Mouse (Mus musculus): ENCODE results near the gene Tnc. TPM values are rescaled to one million over a fixed set of nuclear protein-coding genes. Genes with fewer than 3 reads are reported as not detected.
A peak's percentile ranks its signal among the peaks of the same experiment; 100 is the strongest.

Gene Tnc
- polyA plus RNA-seq, 1 experiment: 6.6 TPM

DNA sequence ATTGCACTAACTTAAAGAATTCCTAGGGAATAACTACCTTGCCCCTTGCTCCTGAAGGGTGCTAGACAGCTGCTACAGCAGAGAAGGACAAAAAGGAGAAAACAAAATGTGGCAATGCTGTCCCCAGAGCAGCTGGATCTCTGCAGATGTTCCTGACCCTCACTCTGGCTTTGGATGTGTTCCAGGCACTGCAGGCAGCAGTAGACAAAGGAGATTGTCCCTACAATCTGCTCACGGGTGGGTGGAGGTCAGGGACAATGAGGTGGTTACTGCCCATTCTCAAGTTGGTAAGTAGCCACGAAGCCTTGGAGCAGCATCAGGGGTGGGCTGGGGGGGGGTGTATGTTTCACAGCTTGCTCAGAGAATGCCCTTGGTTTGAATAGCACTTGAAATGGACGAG lies 43.1 kb downstream of the Tnc start:
- H3K4me3 ChIP-seq (ENCODE audit: insufficient read depth, low read depth, low read length): no peak overlapping the region
- H3K4me1 ChIP-seq (ENCODE audit: control insufficient read depth, insufficient read depth, low read length): no peaks in the 10 kb centered on the region
- H3K36me3 ChIP-seq (ENCODE audit: control insufficient read depth, insufficient read depth, low read length): no peaks in the 10 kb centered on the region
- no peaks in the 10 kb centered on the region for H3K27me3 ChIP-seq (replicated peaks; ENCODE audit: control insufficient read depth, insufficient read depth, low read length)
- no peak for DNase-seq
- H3K27ac ChIP-seq (ENCODE audit: insufficient read depth, low read depth, low read length): no peak overlapping the region
- TF ChIP-seq POLR2A (IDR thresholded peaks at IDR 0.05; ENCODE audit: low read depth, low read length): no peak
- TF ChIP-seq CTCF (conservative IDR thresholded peaks at IDR 0.05; ENCODE audit: insufficient read depth, insufficient read length, low read depth, low read length): no peak
- WGBS: 65% methylated on average over 3 of the region's 3 CpGs

DNA sequence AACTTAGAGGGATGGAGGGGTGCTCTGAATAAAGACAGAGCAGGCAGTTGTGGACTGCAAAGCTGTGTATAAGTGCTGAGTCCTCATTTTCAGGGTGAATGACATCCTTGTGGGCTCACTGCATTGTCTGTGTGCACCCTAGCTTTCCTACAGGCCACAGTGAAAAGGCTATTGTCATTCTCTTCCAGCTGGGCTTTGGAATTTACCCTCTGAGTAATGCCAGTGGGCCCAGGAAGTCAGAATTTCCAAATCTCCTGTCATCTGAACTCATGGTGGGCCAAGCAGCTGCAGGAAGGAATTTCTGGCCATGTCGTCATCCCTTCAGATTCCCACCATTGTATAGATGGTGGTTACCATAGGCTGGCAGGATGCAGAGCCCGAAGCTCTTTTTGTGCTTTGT lies 44.6 kb downstream of the Tnc start:
- no peaks in the 10 kb centered on the region for H3K4me1 ChIP-seq (ENCODE audit: control insufficient read depth, insufficient read depth, low read length)
- TF ChIP-seq POLR2A (IDR thresholded peaks at IDR 0.05; ENCODE audit: low read depth, low read length): no peak
- TF ChIP-seq CTCF (conservative IDR thresholded peaks at IDR 0.05; ENCODE audit: insufficient read depth, insufficient read length, low read depth, low read length): no peak
- WGBS: 77% methylated on average over 2 of the region's 2 CpGs

DNA sequence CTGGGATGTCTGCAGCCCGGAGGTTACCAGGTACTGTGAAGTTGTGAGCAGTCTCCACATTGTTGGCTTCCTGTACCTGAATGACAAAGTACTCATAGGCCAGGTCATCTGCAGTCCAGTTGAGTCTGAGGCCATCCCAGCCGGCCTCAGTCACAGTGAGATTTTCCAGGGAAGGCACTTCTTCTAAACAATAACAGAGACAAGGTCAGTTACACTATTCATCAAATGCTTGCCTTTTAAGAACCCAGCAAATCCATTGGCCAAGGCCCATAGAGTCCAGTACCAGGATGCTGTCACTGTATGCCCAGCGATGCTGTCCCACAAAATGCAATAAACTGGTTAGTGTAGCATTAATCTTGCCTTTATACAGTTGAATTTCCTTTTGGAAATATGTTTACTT lies 46.0 kb downstream of the Tnc start:
- H3K27me3 ChIP-seq (replicated peaks; ENCODE audit: control insufficient read depth, insufficient read depth, low read length): no peaks in the 10 kb centered on the region
- no peak for DNase-seq
- no peaks in the 10 kb centered on the region for H3K4me1 ChIP-seq (ENCODE audit: control insufficient read depth, insufficient read depth, low read length)
- H3K27ac ChIP-seq (ENCODE audit: insufficient read depth, low read depth, low read length): no peak overlapping the region
- no peak for TF ChIP-seq CTCF (conservative IDR thresholded peaks at IDR 0.05; ENCODE audit: insufficient read depth, insufficient read length, low read depth, low read length)
- TF ChIP-seq POLR2A (IDR thresholded peaks at IDR 0.05; ENCODE audit: low read depth, low read length): no peak
- H3K4me3 ChIP-seq (ENCODE audit: insufficient read depth, low read depth, low read length): no peak overlapping the region
- 79% methylated on average over 3 of the region's 3 CpGs for WGBS
- no peaks in the 10 kb centered on the region for H3K36me3 ChIP-seq (ENCODE audit: control insufficient read depth, insufficient read depth, low read length)

More for the DNA sequence above, 44.6 kb downstream of the Tnc start:
- no peak overlapping the region for H3K4me3 ChIP-seq (ENCODE audit: insufficient read depth, low read depth, low read length)
- DNase-seq: no peak
- H3K36me3 ChIP-seq (ENCODE audit: control insufficient read depth, insufficient read depth, low read length): no peaks in the 10 kb centered on the region
- H3K27me3 ChIP-seq (replicated peaks; ENCODE audit: control insufficient read depth, insufficient read depth, low read length): no peaks in the 10 kb centered on the region
- no peak overlapping the region for H3K27ac ChIP-seq (ENCODE audit: insufficient read depth, low read depth, low read length)

DNA sequence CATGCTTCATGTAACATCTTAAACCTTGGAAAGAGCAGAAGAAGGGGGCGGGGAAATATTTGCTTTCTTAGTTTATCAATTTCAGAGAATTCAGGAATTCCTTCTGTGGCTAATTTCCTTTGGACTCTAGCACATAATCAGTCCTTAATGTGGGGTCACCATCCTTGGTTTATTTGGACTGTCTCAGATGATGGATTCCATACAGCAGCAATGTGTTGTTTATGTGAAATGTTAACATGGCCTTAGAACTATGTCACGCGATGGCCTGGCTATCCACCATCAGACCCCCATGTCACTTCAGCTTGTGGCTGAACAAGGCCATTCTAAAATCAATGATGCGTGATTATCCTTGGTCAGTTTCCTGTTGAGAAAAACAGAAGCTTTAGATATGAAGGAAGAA lies 46.5 kb downstream of the Tnc start:
- TF ChIP-seq CTCF (conservative IDR thresholded peaks at IDR 0.05; ENCODE audit: insufficient read depth, insufficient read length, low read depth, low read length) (no peak), POLR2A (IDR thresholded peaks at IDR 0.05; ENCODE audit: low read depth, low read length) (no peak)
- no peaks in the 10 kb centered on the region for H3K27me3 ChIP-seq (replicated peaks; ENCODE audit: control insufficient read depth, insufficient read depth, low read length)
- H3K27ac ChIP-seq (ENCODE audit: insufficient read depth, low read depth, low read length): no peak overlapping the region
- no peaks in the 10 kb centered on the region for H3K36me3 ChIP-seq (ENCODE audit: control insufficient read depth, insufficient read depth, low read length)
- WGBS: 89% methylated on average over 4 of the region's 4 CpGs
- H3K4me1 ChIP-seq (ENCODE audit: control insufficient read depth, insufficient read depth, low read length): no peaks in the 10 kb centered on the region
- no peak for DNase-seq
- H3K4me3 ChIP-seq (ENCODE audit: insufficient read depth, low read depth, low read length): no peak overlapping the region

DNA sequence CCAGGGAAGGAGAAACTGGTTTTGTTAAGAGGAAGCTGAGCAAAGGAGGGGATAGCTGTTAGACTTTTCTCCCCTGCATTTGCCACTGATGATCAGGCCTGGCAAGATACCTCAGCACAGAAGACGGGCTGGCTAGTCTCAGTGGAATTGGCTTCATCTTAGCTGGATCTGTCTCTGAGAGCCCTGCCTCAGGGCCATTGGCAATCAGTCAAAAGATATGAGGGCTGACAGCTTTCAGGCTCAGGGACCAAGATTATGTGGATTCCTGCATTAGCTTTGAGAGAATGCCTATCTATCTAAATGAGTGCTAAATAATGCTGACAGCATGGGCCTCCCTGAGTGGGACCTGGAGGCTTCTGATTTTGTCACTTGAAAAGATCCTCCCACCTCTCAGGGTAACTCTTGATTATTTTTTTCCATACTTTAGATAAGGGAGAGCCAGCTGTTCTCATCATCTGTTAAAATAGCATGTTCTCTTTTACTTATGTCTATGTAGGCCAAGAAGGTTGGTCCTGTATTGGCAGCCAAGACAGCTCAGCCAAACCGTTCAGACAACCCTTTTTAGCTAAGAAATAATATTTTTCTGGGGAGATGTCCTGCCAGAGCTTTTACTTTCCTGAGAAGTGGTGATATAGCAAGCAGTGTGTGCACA lies 53.2 kb downstream of the Tnc start:
- no peak for TF ChIP-seq CTCF (conservative IDR thresholded peaks at IDR 0.05; ENCODE audit: insufficient read depth, insufficient read length, low read depth, low read length)
- no peak for TF ChIP-seq POLR2A (IDR thresholded peaks at IDR 0.05; ENCODE audit: low read depth, low read length)
- no peak overlapping the region for H3K4me3 ChIP-seq (ENCODE audit: insufficient read depth, low read depth, low read length)
- WGBS: 65% methylated on average over 2 of the region's 2 CpGs
- H3K27me3 ChIP-seq (replicated peaks; ENCODE audit: control insufficient read depth, insufficient read depth, low read length): no peaks in the 10 kb centered on the region
- H3K4me1 ChIP-seq (ENCODE audit: control insufficient read depth, insufficient read depth, low read length): no peaks in the 10 kb centered on the region
- H3K27ac ChIP-seq (ENCODE audit: insufficient read depth, low read depth, low read length): no peak overlapping the region
- H3K36me3 ChIP-seq (ENCODE audit: control insufficient read depth, insufficient read depth, low read length): no peaks in the 10 kb centered on the region
- DNase-seq: no peak

DNA sequence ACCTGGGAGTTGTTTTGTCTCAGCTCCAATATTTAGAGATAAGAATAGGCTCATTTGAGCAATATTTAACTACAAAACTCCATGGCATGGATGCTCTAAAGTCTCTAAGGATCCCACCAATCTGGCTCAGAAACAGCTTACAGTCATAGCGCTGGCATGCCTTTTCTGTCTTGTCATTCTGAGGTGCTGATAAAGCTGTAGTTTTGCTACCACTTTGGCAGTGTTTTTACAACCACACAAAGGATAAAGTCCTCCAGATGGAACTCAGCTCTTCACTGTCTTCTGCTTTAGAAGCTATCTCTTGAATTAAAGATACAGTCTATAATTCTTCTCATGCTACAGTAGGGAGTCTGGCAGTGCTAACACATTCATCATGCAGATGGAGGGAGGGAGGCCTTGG lies 56.6 kb downstream of the Tnc start:
- DNase-seq: no peak
- TF ChIP-seq CTCF (conservative IDR thresholded peaks at IDR 0.05; ENCODE audit: insufficient read depth, insufficient read length, low read depth, low read length): no peak
- no peak for TF ChIP-seq POLR2A (IDR thresholded peaks at IDR 0.05; ENCODE audit: low read depth, low read length)
- H3K4me3 ChIP-seq (ENCODE audit: insufficient read depth, low read depth, low read length): no peak overlapping the region
- H3K36me3 ChIP-seq (ENCODE audit: control insufficient read depth, insufficient read depth, low read length): no peaks in the 10 kb centered on the region
- WGBS: 96% methylated on average over 1 of the region's 1 CpGs
- no peak overlapping the region for H3K27ac ChIP-seq (ENCODE audit: insufficient read depth, low read depth, low read length)
- no peaks in the 10 kb centered on the region for H3K27me3 ChIP-seq (replicated peaks; ENCODE audit: control insufficient read depth, insufficient read depth, low read length)
- no peaks in the 10 kb centered on the region for H3K4me1 ChIP-seq (ENCODE audit: control insufficient read depth, insufficient read depth, low read length)

DNA sequence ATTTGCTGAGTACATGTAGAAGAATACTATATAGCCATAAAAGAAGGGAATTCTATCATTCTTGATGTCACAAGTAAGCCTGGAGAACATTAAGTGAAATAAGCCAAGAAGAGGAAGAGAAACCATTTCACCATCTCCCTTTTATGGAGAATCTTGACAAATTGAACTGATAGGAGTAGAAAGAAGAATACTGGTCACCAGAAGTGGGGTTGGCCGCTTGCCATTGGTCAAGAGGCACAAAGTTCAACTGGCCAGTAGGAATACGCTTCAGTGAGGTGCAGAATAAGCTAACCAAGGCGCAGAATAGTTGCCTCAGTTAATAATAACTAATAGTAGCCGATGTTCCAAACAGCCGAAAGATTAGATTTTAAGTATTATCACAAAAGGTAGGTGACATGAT lies 58.7 kb downstream of the Tnc start:
- TF ChIP-seq POLR2A (IDR thresholded peaks at IDR 0.05; ENCODE audit: low read depth, low read length) (no peak), CTCF (conservative IDR thresholded peaks at IDR 0.05; ENCODE audit: insufficient read depth, insufficient read length, low read depth, low read length) (no peak)
- DNase-seq: peak; percentile 32
- H3K27ac ChIP-seq (ENCODE audit: insufficient read depth, low read depth, low read length): no peak overlapping the region
- no peaks in the 10 kb centered on the region for H3K4me1 ChIP-seq (ENCODE audit: control insufficient read depth, insufficient read depth, low read length)
- no peak overlapping the region for H3K4me3 ChIP-seq (ENCODE audit: insufficient read depth, low read depth, low read length)
- H3K36me3 ChIP-seq (ENCODE audit: control insufficient read depth, insufficient read depth, low read length): no peaks in the 10 kb centered on the region
- WGBS: 71% methylated on average over 5 of the region's 5 CpGs
- no peaks in the 10 kb centered on the region for H3K27me3 ChIP-seq (replicated peaks; ENCODE audit: control insufficient read depth, insufficient read depth, low read length)
